Mouse (Mus musculus): Measurements from ENCODE around the gene Olfr706. TPM values are rescaled to one million over a fixed set of nuclear protein-coding genes. Genes with fewer than 3 reads are reported as not detected.
"Not testable (repeated sequence)": the region's sequence is repeated elsewhere in the genome, so short reads cannot be mapped to it uniquely, and the experiment has no call there.

The Olfr706 gene
- polyA plus RNA-seq (2012; rRNA removed): not detected in 2 replicates

DNA sequence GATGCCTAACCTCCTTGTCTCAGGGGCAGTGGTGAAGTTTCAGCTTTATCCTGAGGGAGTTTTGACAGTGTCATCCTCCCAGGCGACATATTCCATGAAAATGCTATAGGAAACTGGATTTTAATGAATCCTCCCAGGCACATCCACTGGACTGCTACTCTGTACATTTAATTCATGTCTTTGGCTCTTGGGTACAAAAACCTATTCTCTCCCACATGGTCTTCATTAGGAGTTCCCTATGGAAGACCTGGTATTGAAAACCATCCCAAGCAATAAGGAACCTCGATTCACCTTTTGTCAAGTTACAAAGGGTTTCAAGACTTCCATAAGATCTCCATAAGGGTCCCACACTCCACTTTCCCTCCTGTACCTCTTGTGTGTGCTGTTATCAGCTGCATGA is at the start of gene Olfr706:
TSS of gene Olfr706 (minus strand) at position 101 of the 400 bp plus-strand sequence.
- WGBS: 79% methylated on average over 2 of the region's 2 CpGs
- TF ChIP-seq POLR2A (IDR thresholded peaks at IDR 0.05; ENCODE audit: borderline replicate concordance, insufficient read depth, low read length): no peak
- no peak for TF ChIP-seq CTCF (IDR thresholded peaks at IDR 0.05; ENCODE audit: borderline replicate concordance, insufficient read depth, low read depth, low read length)
- DNase-seq: no peak

DNA sequence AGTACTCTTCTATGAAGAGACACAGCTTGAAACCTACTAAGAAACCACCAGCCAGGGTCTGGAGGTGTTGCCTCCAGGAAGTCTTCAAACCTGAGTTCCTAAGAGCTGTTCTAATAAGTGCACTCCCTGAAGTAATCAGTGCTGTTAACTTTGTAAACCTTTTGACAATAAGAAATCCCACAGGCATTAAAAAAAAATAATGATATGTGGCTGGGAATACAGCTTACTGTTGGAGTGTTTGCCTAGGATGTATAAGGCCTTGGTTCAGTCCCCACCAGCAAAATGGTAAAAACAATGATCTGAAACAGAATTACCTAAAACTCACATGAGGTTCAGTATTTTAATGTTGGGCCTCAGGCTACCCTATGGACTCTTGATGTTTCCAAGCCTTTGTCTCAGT is 44.2 kb upstream of the Olfr706 start, which contains the start of gene Olfr709-ps1:
TSS of gene Olfr709-ps1 (minus strand) at position 101 of the 400 bp plus-strand sequence.
- no peak for TF ChIP-seq CTCF (IDR thresholded peaks at IDR 0.05; ENCODE audit: borderline replicate concordance, insufficient read depth, low read depth, low read length)
- TF ChIP-seq POLR2A (IDR thresholded peaks at IDR 0.05; ENCODE audit: borderline replicate concordance, insufficient read depth, low read length): no peak
- H3K27ac ChIP-seq (ENCODE audit: insufficient read depth, low read length): no peak within 1 kb of the TSS
- no peaks in the 10 kb centered on the region for H3K27me3 ChIP-seq (ENCODE audit: control insufficient read depth, insufficient read depth, low read length)
- no peak within 1 kb of the TSS for H3K4me3 ChIP-seq (replicated peaks; ENCODE audit: insufficient read depth, low read depth, low read length)
- no peak for DNase-seq
- H3K4me1 ChIP-seq (ENCODE audit: control insufficient read depth, insufficient read depth, low read length): no peaks in the 10 kb centered on the region

More for the DNA sequence above, at the start of gene Olfr706:
- no peak within 1 kb of the TSS for H3K4me3 ChIP-seq (replicated peaks; ENCODE audit: insufficient read depth, low read depth, low read length)
- H3K27me3 ChIP-seq (ENCODE audit: control insufficient read depth, insufficient read depth, low read length): no peaks in the 10 kb centered on the region
- no peaks in the 10 kb centered on the region for H3K4me1 ChIP-seq (ENCODE audit: control insufficient read depth, insufficient read depth, low read length)
- H3K27ac ChIP-seq (ENCODE audit: insufficient read depth, low read length): no peak within 1 kb of the TSS

DNA sequence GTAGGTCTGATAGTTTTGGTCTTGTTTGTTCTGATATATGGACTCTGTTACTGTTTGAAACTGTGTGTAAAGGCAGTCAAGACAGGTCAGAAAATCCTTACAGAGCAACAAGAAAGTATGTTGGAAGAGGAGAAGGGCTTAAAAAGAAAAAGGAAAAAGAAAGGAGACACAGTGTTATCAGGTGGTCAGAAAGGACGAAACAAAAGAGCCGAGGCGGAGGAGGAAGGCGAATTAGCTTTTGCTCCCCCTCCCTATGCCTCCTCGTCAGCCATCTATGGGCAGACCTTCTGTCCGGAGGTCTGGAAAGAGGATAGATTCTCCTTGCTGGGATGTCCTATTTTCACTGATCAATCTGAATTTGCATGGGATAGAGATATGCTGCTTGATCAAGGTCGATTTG is 33.0 kb upstream of the Olfr706 start:
- DNase-seq; H3K27ac ChIP-seq (ENCODE audit: insufficient read depth, low read length); H3K4me3 ChIP-seq (replicated peaks; ENCODE audit: insufficient read depth, low read depth, low read length); H3K4me1 ChIP-seq (ENCODE audit: control insufficient read depth, insufficient read depth, low read length); H3K27me3 ChIP-seq (ENCODE audit: control insufficient read depth, insufficient read depth, low read length): not testable (repeated sequence)
- 88% methylated on average over 7 of the region's 7 CpGs for WGBS

DNA sequence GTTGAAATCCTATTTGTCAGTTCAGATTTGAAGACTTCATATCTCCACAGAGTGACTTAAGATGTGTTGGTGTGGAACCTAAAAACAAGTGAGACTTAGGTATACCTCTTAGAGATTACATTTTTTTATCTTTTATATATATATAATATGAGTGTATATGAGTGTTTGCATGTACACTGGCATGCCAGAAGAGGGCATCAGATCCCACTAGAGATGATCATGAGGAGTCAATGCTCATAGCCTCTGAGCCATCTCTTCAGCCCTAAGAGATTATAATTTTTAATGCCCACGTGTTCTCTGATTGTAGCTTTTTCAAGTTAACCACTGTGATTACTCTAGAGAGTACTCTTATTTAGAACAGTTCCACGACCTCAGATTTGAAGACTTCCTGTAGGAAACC is 19.7 kb upstream of the Olfr706 start, which contains the start of gene Olfr1532-ps1:
TSS of gene Olfr1532-ps1 (plus strand) at position 326 of the 400 bp plus-strand sequence.
- no peak for DNase-seq
- no peak within 1 kb of the TSS for H3K4me3 ChIP-seq (replicated peaks; ENCODE audit: insufficient read depth, low read depth, low read length)
- TF ChIP-seq POLR2A (IDR thresholded peaks at IDR 0.05; ENCODE audit: borderline replicate concordance, insufficient read depth, low read length) (no peak), CTCF (IDR thresholded peaks at IDR 0.05; ENCODE audit: borderline replicate concordance, insufficient read depth, low read depth, low read length) (no peak)
- H3K27ac ChIP-seq (ENCODE audit: insufficient read depth, low read length): no peak within 1 kb of the TSS
- no peaks in the 10 kb centered on the region for H3K4me1 ChIP-seq (ENCODE audit: control insufficient read depth, insufficient read depth, low read length)
- H3K27me3 ChIP-seq (ENCODE audit: control insufficient read depth, insufficient read depth, low read length): no peaks in the 10 kb centered on the region
- 59% methylated on average over 2 of the region's 2 CpGs for WGBS

DNA sequence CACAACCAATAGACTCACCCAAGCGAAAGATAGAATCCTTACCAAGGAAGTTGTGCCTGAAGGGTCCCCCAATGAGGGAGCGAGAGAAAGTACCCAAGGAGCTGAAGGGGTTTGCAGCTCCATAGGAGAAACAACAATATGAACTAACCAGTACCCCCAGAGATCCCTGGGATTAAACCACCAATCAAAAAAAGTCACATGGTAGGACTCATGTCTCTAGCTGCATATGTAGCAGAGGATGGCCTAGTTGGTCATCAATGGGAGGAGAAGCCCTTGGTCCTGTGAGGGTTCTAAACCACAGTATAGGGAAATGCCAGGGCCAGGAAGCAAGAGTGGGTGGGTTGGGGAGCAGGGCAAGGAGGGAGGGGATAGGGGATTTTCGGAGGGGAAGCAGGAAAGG is 13.2 kb upstream of the Olfr706 start, which contains the start of gene Olfr707:
TSS of gene Olfr707 (minus strand) at position 101 of the 400 bp plus-strand sequence.
- not testable (repeated sequence) for H3K4me1 ChIP-seq (ENCODE audit: control insufficient read depth, insufficient read depth, low read length); H3K4me3 ChIP-seq (replicated peaks; ENCODE audit: insufficient read depth, low read depth, low read length); H3K27me3 ChIP-seq (ENCODE audit: control insufficient read depth, insufficient read depth, low read length); H3K27ac ChIP-seq (ENCODE audit: insufficient read depth, low read length); DNase-seq
- WGBS: 79% methylated on average over 3 of the region's 3 CpGs

DNA sequence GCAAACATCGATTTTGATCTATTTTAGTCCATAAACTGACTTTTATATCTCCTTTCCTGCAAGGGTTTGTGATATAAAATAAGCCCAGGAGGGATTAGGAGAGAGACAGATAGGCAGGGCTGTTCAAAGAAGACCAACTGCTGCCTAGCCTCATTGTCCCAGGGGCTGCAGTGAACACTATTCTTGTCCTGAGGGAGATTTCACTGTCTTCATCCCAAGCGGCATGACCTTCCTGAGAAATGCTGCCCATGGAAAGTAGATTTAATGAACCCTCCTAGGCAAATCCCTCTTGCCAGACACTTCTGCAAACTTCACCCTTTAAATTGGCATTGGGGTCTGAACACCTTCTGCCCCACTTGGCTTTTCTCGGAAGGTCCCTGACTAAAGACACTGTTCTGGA is 11.2 kb downstream of the Olfr706 start, which contains the start of gene Olfr705:
TSS of gene Olfr705 (minus strand) at position 101 of the 400 bp plus-strand sequence.
- Histone ChIP-seq H3K27ac (ENCODE audit: insufficient read depth, low read length) (no peak within 1 kb of the TSS), H3K27me3 (ENCODE audit: control insufficient read depth, insufficient read depth, low read length) (no peaks in the 10 kb centered on the region), H3K4me3 (replicated peaks; ENCODE audit: insufficient read depth, low read depth, low read length) (no peak within 1 kb of the TSS), H3K4me1 (ENCODE audit: control insufficient read depth, insufficient read depth, low read length) (no peaks in the 10 kb centered on the region)
- DNase-seq: no peak
- 73% methylated on average over 3 of the region's 3 CpGs for WGBS
- no peak for TF ChIP-seq POLR2A (IDR thresholded peaks at IDR 0.05; ENCODE audit: borderline replicate concordance, insufficient read depth, low read length)

DNA sequence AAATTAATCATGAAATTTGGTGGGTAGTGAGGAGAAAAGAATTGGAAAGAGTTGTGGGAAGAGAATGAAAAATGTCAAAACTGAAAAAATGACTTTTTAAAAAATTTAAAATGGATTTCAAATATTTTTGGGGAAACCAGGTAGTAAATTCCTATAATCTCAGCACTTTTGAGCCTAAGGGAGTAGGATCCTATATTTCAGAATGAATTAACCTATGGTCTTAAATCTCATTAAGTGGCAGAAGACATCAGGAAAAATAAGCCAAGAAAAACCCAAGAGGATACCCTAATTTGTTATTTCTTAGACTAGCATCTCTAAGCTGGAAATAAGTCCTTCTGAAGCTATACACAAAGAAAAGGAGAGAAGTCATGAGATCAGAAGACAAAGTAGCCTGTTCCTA is 25.1 kb downstream of the Olfr706 start, which contains the start of gene Olfr704:
TSS of gene Olfr704 (plus strand) at position 301 of the 400 bp plus-strand sequence.
- no peak within 1 kb of the TSS for H3K27ac ChIP-seq (ENCODE audit: insufficient read depth, low read length)
- H3K27me3 ChIP-seq (ENCODE audit: control insufficient read depth, insufficient read depth, low read length): no peaks in the 10 kb centered on the region
- TF ChIP-seq POLR2A (IDR thresholded peaks at IDR 0.05; ENCODE audit: borderline replicate concordance, insufficient read depth, low read length) (no peak), CTCF (IDR thresholded peaks at IDR 0.05; ENCODE audit: borderline replicate concordance, insufficient read depth, low read depth, low read length) (no peak)
- DNase-seq: no peak
- no peaks in the 10 kb centered on the region for H3K4me1 ChIP-seq (ENCODE audit: control insufficient read depth, insufficient read depth, low read length)
- H3K4me3 ChIP-seq (replicated peaks; ENCODE audit: insufficient read depth, low read depth, low read length): no peak within 1 kb of the TSS

DNA sequence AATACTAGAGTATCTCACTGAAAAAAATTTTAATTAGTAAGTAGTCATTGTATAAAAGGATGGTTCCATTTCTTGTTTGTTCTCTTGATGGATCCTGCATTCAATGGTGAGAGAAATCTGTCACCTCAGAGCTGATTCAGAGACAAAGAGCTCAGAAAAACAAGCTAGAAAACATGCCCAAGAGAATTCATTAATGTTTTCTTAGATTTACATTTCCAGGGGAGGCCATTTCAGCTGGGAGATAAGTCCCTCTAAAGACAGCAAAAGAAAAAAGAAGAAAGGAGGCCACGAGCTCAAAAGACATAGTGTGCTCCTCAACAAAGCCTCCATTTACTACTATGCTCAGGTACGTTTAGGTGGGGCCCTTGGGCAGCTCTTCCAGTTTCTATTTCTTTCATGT is 44.9 kb downstream of the Olfr706 start, which contains the start of gene Olfr703:
TSS of gene Olfr703 (plus strand) at position 301 of the 400 bp plus-strand sequence.
- no peak within 1 kb of the TSS for H3K27ac ChIP-seq (ENCODE audit: insufficient read depth, low read length)
- 55% methylated on average over 2 of the region's 2 CpGs for WGBS
- H3K4me1 ChIP-seq (ENCODE audit: control insufficient read depth, insufficient read depth, low read length): no peaks in the 10 kb centered on the region
- no peak for TF ChIP-seq CTCF (IDR thresholded peaks at IDR 0.05; ENCODE audit: borderline replicate concordance, insufficient read depth, low read depth, low read length)
- no peak for TF ChIP-seq POLR2A (IDR thresholded peaks at IDR 0.05; ENCODE audit: borderline replicate concordance, insufficient read depth, low read length)
- H3K27me3 ChIP-seq (ENCODE audit: control insufficient read depth, insufficient read depth, low read length): no peaks in the 10 kb centered on the region
- no peak within 1 kb of the TSS for H3K4me3 ChIP-seq (replicated peaks; ENCODE audit: insufficient read depth, low read depth, low read length)
- DNase-seq: no peak
